Mouse (Mus musculus) stomach, embryonic 14.5 days (tissue): ENCODE data around the gene Rec8. TPM values are rescaled to one million over a fixed set of nuclear protein-coding genes. Genes with fewer than 3 reads are reported as not detected.

ENCODE experiments used
- ATAC-seq: fragments of 200-750 bp; cut with Nextera tagmentation; 2 replicates; pipeline ENCODE4 v1.8.0; 2017; ENCODE audit warnings: low read depth, moderate TSS enrichment; ENCODE audit not compliant: insufficient number of reproducible peaks, insufficient read depth, low FRiP score
- H3K27ac ChIP-seq: fragments of 300-500 bp; sonication (generic); 2 replicates; pipeline ENCODE4 v1.5.1; 2014; ENCODE audit warnings: mild to moderate bottlenecking, low read length, moderate library complexity, mixed read lengths
- H3K27me3 ChIP-seq: fragments of 300-500 bp; sonication (generic); 2 replicates; pipeline ENCODE4 v1.6.1; 2014; ENCODE audit warnings: low read length, control low read depth, mixed read lengths; ENCODE audit not compliant: control insufficient read depth, insufficient read depth
- H3K36me3 ChIP-seq: fragments of 300-500 bp; sonication (generic); 2 replicates; pipeline ENCODE4 v1.6.1; 2014; ENCODE audit warnings: mild to moderate bottlenecking, control low read depth, low read length, moderate library complexity, mixed read lengths; ENCODE audit not compliant: control insufficient read depth, insufficient read depth
- H3K4me1 ChIP-seq: fragments of 300-500 bp; sonication (generic); 2 replicates; pipeline ENCODE4 v1.6.1; 2014; ENCODE audit warnings: low read length, control low read depth, mixed read lengths; ENCODE audit not compliant: control insufficient read depth, insufficient read depth
- H3K4me2 ChIP-seq: fragments of 300-500 bp; sonication (generic); replicated peaks from 2 replicates; pipeline ENCODE4 v1.6.1; 2014; ENCODE audit warnings: low read depth, low read length, control low read depth
- H3K4me3 ChIP-seq: fragments of 300-500 bp; sonication (generic); 2 replicates; pipeline ENCODE4 v1.5.1; 2014; ENCODE audit warnings: low read depth, low read length, control low read depth
- H3K9ac ChIP-seq: fragments of 300-500 bp; sonication (generic); replicated peaks from 2 replicates; pipeline ENCODE4 v1.6.1; 2014; ENCODE audit warnings: low read depth, mild to moderate bottlenecking, control low read depth, low read length, moderate library complexity, mixed read lengths
- H3K9me3 ChIP-seq: fragments of 300-500 bp; sonication (generic); 2 replicates; pipeline ENCODE4 v1.6.1; 2016; ENCODE audit warnings: low read depth, low read length, control low read depth; ENCODE audit not compliant: control insufficient read depth
- WGBS: fragments of 180-500 bp; shearing (Covaris S2); extraction: QIAGEN DNeasy Blood & Tissue Kit; methylation state at CpG from one replicate; pipeline ENCODE4 v1.1.7; 2014; 5-methylcytosine and 5-hydroxymethylcytosine counted together
- polyA plus RNA-seq: library from polyadenylated mRNA; unstranded; fragments of >200 nt; fragmentation: Nextera tagmentation; extraction: Ambion mirVana; gene quantifications from 2 replicates; pipeline ENCODE4 v1.2.1, GENCODE M21; 2014

The Rec8 gene
- polyA plus RNA-seq, 1 experiment from 2014 or later: 10.9 TPM

DNA sequence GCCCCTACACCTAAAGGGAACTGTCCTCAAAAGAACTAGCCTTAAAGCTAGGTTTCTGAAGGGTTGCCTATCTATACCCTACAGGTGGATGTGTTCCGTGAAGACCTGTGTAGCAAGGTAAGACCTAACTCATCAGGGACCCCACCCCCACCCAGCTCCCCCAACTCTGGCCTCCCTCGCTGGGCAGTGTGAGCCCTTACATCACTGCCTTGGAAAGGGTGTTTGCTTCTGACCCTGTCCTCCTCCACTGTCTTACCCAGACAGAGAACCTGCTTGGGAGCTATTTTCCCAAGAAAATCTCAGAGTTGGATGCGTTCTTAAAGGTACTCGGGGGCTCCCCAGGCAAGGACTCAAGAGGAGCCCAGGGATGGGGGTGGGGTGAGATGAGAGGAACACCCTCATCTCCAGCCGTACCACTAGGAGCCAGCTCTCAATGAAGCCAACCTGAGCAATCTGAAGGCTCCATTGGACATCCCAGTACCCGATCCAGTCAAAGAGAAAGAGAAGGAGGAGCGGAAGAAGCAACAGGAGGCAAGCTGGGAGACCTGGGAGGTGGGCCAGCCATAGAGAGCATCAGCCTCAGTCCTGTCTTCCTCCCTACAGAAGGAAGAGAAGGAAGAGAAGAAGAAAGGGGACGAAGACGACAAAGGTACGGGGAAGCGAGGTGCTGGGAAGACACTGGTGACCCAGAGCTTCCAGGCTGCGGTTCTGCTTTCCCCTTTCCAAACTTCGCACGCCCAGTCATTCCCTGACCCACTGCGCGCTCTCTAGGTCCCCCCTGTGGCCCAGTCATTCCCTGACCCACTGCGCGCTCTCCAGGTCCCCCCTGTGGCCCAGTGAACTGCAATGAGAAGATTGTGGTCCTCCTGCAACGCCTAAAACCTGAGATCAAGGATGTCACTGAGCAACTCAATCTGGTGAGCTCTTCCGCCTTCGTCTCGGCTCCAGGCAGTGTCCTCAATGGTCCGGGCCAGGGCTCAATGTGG lies 38.0 kb upstream of the Rec8 start:
- Histone ChIP-seq H3K27ac (no peak overlapping the region), H3K9ac (no peak overlapping the region), H3K4me1 (peaks cover 4% of the 10 kb centered on the region; the same call in 1 of the 2 replicates), H3K9me3 (no peaks in the 10 kb centered on the region), H3K4me2 (no peak overlapping the region), H3K27me3 (no peaks in the 10 kb centered on the region), H3K4me3 (no peak overlapping the region), H3K36me3 (peaks cover 6% of the 10 kb centered on the region; the same call in 1 of the 2 replicates)
- no peak for ATAC-seq
- 85% methylated on average over 23 of the region's 23 CpGs for WGBS

DNA sequence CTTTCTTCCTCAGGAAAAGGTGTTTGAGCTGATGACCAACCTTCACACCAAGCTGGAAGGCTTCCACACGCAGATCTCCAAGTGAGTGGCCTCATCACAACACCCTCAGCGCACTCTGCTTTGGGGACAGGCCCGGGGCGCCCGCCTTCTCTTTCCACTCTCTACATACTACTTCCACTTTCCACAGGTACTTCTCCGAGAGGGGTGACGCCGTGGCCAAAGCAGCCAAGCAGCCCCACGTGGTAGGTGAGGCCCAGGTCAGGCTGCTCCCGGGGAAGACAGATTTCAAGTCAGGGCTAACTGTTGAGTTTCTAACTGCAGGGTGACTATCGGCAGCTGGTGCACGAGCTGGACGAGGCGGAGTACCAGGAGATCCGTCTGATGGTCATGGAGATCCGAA lies 37.1 kb upstream of the Rec8 start:
- H3K4me1 ChIP-seq: peaks cover 4% of the 10 kb centered on the region; the same call in 1 of the 2 replicates
- no peak for ATAC-seq
- WGBS: 93% methylated on average over 16 of the region's 16 CpGs

DNA sequence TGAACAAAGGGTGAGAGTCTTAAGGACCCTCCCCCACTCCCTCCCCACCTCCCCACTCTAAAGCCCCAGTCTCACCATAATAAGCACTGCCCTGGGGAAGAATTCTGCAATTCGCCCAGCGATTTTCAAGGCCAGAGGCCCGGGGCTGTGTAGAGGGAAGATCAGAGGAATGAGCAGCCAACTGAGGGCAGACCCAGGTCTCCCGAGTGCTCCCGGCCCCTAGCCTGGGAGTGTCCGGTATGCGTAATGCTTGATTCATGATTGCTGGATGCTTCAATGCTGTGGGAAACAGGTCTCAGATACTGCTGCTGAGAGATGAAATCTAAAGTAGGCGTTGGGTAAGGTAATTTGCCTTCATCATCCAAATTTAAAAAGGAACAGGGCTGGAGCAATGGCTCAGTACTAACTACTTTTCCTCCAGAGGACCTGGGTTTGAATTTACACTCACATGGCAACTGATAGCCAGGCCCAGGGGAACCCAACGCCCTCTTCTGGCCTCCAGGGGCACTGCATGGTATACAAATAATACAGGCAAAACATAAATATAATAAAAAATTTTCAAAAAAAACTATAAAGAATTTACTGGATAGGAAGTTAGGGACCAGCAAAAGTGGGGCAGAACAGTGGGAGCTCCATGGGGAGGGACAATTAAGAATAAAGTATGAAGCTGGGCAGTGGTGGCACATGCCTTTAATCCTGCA lies 35.7 kb upstream of the Rec8 start:
- H3K9me3 ChIP-seq: no peaks in the 10 kb centered on the region
- H3K9ac ChIP-seq: no peak overlapping the region
- H3K36me3 ChIP-seq: peaks cover 6% of the 10 kb centered on the region; the same call in 1 of the 2 replicates
- WGBS: 66% methylated on average over 9 of the region's 9 CpGs
- no peak for ATAC-seq
- H3K4me2 ChIP-seq: no peak overlapping the region
- no peak overlapping the region for H3K27ac ChIP-seq
- H3K4me1 ChIP-seq: peaks cover 4% of the 10 kb centered on the region; the same call in 1 of the 2 replicates
- no peak overlapping the region for H3K4me3 ChIP-seq
- H3K27me3 ChIP-seq: no peaks in the 10 kb centered on the region

More for the DNA sequence above, 37.1 kb upstream of the Rec8 start:
- Histone ChIP-seq H3K27me3 (no peaks in the 10 kb centered on the region), H3K4me3 (no peak overlapping the region), H3K36me3 (peaks cover 6% of the 10 kb centered on the region; the same call in 1 of the 2 replicates), H3K9me3 (no peaks in the 10 kb centered on the region), H3K9ac (no peak overlapping the region), H3K4me2 (no peak overlapping the region), H3K27ac (no peak overlapping the region)

DNA sequence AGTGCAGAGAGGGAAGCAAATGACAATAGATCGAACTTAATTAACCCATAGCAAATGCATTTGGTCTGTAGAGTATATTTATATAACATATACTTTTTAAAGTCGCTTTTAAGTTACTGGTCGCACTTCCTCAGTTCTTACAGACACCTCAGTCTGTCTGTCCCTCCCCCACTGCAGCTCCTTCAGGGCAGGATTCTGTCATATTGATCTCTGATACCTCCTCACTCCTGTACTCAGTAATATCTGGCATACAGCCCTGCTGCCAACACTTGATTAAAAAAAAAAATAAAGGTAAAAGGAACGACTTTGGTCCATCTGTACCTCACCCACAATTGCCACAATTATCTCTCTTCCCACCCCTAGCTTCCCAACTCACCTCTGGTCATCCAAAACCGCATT lies 33.5 kb upstream of the Rec8 start:
- Histone ChIP-seq H3K4me1 (no peaks in the 10 kb centered on the region), H3K27ac (no peak overlapping the region), H3K4me2 (peak overlapping the region; percentile 62), H3K36me3 (peaks cover 6% of the 10 kb centered on the region; the same call in 1 of the 2 replicates), H3K9ac (0 out of 2 replicates have a peak overlapping the region, but pooled peaks have one; percentile 15), H3K27me3 (no peaks in the 10 kb centered on the region), H3K4me3 (peak overlapping the region; percentile 44; the same call in 1 of the 2 replicates), H3K9me3 (no peaks in the 10 kb centered on the region)
- WGBS: 39% methylated on average over 5 of the region's 5 CpGs
- no peak for ATAC-seq

DNA sequence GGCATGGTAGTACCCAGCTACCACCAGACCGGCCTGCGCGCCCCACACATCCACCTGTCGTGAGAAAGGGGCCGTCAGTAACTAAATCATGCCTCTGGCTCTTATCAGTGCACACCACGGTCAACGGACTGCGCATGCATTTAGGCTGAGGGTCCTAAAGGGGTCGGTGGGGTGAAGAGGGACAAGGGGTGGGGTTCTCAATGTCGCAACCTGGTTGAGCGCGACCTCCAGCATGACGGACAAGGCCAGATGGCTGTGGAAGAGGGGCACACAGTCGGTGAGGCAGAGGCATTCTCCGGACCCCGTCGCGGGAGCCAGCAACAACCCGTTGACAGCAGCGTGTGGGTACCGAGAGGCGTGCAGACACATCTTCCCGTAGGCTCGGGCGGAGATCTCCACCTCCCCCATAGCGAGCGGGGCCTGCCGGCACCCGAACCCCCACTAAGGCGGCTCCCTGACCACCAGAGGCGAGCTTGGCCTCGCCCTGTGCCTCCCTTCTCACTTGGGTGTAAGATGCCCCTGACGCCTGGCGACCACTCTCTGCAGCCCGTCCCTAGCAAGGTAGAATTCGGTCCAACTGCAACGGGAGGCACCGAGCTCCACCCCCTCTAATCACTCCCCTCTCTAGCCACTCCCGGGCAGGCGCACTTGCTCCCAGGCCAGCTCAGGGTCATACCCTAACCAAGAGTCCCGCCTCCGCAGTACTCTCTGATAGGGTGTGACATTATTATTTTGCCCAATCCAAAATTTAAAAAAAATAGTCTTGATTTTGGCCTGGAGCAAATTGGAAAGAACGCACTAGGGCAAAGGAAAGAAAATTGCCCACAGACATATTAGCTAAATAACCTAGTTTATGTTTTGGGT lies 32.9 kb upstream of the Rec8 start, which contains the start of gene Emc9:
Emc9 (minus strand) TSS at position 601 of the 864 bp plus-strand sequence.
- no peaks in the 10 kb centered on the region for H3K9me3 ChIP-seq
- H3K27me3 ChIP-seq: no peaks in the 10 kb centered on the region
- peak within 1 kb of the TSS; percentile 48; the same call in 1 of the 2 replicates for H3K27ac ChIP-seq
- ATAC-seq: peak; percentile 86
- peak within 1 kb of the TSS; percentile 62 for H3K4me2 ChIP-seq
- 0 out of 2 replicates have a peak, but pooled peaks cover 1% of the 10 kb centered on the region for H3K4me1 ChIP-seq
- WGBS: 3% methylated on average over 43 of the region's 43 CpGs
- peaks cover 6% of the 10 kb centered on the region; the same call in 1 of the 2 replicates for H3K36me3 ChIP-seq
- H3K9ac ChIP-seq: peak within 1 kb of the TSS; percentile 15; the same call in 1 of the 2 replicates
- H3K4me3 ChIP-seq: peak within 1 kb of the TSS; percentile 44

DNA sequence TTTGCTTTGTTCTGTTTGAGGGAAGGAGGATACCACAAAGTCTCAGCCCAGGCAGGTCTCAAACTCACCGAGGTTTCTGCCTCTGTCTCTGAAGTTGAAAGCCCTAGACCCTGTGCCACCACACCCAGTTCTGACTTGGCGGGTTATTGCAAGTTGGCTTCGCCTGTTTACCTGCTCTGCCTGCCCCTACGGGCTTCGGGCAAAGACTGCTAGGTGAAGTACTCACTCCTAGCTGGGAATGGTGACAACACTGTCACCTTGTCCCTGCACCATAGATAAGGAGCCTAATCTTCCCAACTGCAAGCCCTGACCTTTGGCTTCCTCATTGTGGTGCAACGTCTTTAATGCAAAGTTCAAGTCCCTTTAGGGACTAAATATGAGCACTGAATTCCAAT lies 32.3 kb upstream of the Rec8 start:
- Histone ChIP-seq H3K27ac (0 out of 2 replicates have a peak overlapping the region, but pooled peaks have one; percentile 2), H3K9ac (no peak overlapping the region), H3K36me3 (peaks cover 6% of the 10 kb centered on the region; the same call in 1 of the 2 replicates), H3K9me3 (no peaks in the 10 kb centered on the region), H3K4me3 (peak overlapping the region; percentile 44), H3K4me2 (peak overlapping the region; percentile 62), H3K4me1 (0 out of 2 replicates have a peak, but pooled peaks cover 5% of the 10 kb centered on the region), H3K27me3 (no peaks in the 10 kb centered on the region)
- no peak for ATAC-seq
- 48% methylated on average over 6 of the region's 6 CpGs for WGBS

DNA sequence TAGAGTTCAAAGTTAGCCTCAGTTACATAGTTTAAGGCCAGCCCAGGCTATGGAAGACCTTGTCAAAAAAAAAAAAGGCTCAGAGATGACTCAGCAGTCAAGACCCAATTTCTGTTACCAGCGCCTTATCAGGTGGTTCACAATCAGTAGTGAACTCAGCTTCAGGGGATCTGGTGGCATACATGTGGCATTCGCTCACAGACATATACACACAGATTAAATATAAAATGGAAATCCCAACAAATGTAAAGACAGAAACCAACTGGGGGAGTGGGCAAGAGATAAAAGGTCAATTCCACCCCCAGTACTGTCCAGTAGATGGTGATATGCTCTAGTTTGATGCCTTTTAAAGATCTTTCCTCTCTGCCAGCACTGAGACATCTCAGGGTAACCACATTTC lies 31.7 kb upstream of the Rec8 start:
- no peak overlapping the region for H3K9ac ChIP-seq
- H3K36me3 ChIP-seq: no peaks in the 10 kb centered on the region
- 0 out of 2 replicates have a peak, but pooled peaks cover 5% of the 10 kb centered on the region for H3K4me1 ChIP-seq
- no peak overlapping the region for H3K4me3 ChIP-seq
- WGBS: 84% methylated on average over 2 of the region's 2 CpGs
- H3K4me2 ChIP-seq: no peak overlapping the region
- ATAC-seq: no peak
- H3K27me3 ChIP-seq: no peaks in the 10 kb centered on the region
- no peak overlapping the region for H3K27ac ChIP-seq
- H3K9me3 ChIP-seq: no peaks in the 10 kb centered on the region
